In the genomic region with DNA sequence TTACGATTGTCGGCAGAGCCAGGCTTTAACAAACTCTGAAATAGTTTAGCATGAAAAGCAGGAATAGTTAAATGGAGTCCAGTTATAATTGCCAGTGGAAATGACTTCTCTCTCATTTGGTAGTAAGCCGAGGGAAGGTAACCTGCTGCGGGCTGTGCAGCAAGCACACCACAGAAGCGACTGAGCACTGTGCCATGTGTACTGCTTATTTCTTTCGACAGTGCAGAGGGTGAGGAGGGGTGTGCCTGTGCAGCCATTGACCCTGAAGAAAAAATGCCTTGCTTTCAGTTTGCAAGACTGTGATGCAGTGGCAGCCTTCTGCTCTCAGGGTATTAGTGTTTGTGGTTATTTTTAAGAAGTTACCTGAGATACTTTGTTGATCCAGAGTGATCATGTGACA, we compare ENCODE assay signal across 12 mouse cellular contexts.
DNase-seq lines count a peak whose midpoint lies in the region; ATAC-seq and TF ChIP-seq lines count a peak whose summit lies in the region.
"Had no signal": no experiment of that assay in that cellular context is flagged by ENCODE, and none has a peak within 500 bp of the region (broad histone marks: within the 10 kb centered on the region; RNA-seq: fewer than 3 reads in every experiment).

No protein-coding gene starts in this region.

- WGBS in hindbrain, embryonic 11.5 days: 57% methylated on average over 6 of the region's 6 CpGs
- WGBS in midbrain, embryonic 16.5 days: 21% methylated on average over 6 of the region's 6 CpGs

- H3K9ac ChIP-seq in hindbrain, embryonic 11.5 days (ENCODE audit: low read depth, low read length): no peak overlapping the region
- H3K9ac ChIP-seq in midbrain, embryonic 16.5 days (ENCODE audit: low read depth, low read length): no peak overlapping the region
- H3K9ac ChIP-seq: embryonic facial prominence, embryonic 15.5 days had no signal

- peak overlapping the region; percentile 75 for H3K27ac ChIP-seq in hindbrain, embryonic 11.5 days (ENCODE audit: low read depth, low read length)
- peak overlapping the region; percentile 50 for H3K27ac ChIP-seq in midbrain, embryonic 16.5 days (ENCODE audit: low read length)
- H3K27ac ChIP-seq: embryonic facial prominence, embryonic 15.5 days; stomach, postnatal 0 days had no signal

- no peak overlapping the region for H3K4me3 ChIP-seq in hindbrain, embryonic 11.5 days (ENCODE audit: low read depth, low read length)
- no peak overlapping the region for H3K4me3 ChIP-seq in midbrain, embryonic 16.5 days (ENCODE audit: low read depth, low read length)
- H3K4me3 ChIP-seq: embryonic facial prominence, embryonic 15.5 days had no signal

- no peaks in the 10 kb centered on the region for H3K36me3 ChIP-seq in hindbrain, embryonic 11.5 days (ENCODE audit: control insufficient read depth, insufficient read depth, low read length)
- no peaks in the 10 kb centered on the region for H3K36me3 ChIP-seq in midbrain, embryonic 16.5 days (ENCODE audit: control insufficient read depth, insufficient read depth, low read length)
- H3K36me3 ChIP-seq: embryonic facial prominence, embryonic 15.5 days had no signal

- no peak for TF ChIP-seq POLR2A in brain, embryonic 14.5 days (IDR thresholded peaks at IDR 0.05; ENCODE audit: borderline replicate concordance, extremely low read depth, insufficient read depth, insufficient read length, poor library complexity, severe bottlenecking)

- H3K4me2 ChIP-seq in hindbrain, embryonic 11.5 days (replicated peaks; ENCODE audit: low read depth, low read length): no peak overlapping the region
- H3K4me2 ChIP-seq in midbrain, embryonic 16.5 days (ENCODE audit: low read length): peak overlapping the region; percentile 16; the same call in 1 of the 2 replicates
- H3K4me2 ChIP-seq: embryonic facial prominence, embryonic 15.5 days had no signal

- ATAC-seq in hindbrain, embryonic 11.5 days (ENCODE audit: low FRiP score): peak; percentile 55; the same call in 1 of the 2 replicates
- ATAC-seq in midbrain, embryonic 16.5 days: peak; percentile 69
- no peak for ATAC-seq in monocyte, adult 5-6 weeks (replicated peaks; ENCODE audit: insufficient number of reproducible peaks, low FRiP score, low TSS enrichment, poor library complexity, severe bottlenecking)
- ATAC-seq in CD4-positive, CD25-positive, alpha-beta regulatory T cell, adult 4 months: no peak

- DNase-seq in brain, embryonic 14.5 days (ENCODE audit: low read depth): peak; percentile 48
- DNase-seq in embryo, embryonic 11 days: peak; percentile 11
- DNase-seq in hindbrain, embryonic 11.5 days (ENCODE audit: low spot score): peak; percentile 18
- DNase-seq in thymus, postnatal 10 days (ENCODE audit: low spot score in 2 of 2): no peak
- DNase-seq: adrenal gland, postnatal 36 days; cerebellum, adult 11 months; heart, postnatal 36 days had no signal

- H3K9me3 ChIP-seq in hindbrain, embryonic 11.5 days (ENCODE audit: control insufficient read depth, low read length): no peaks in the 10 kb centered on the region
- no peaks in the 10 kb centered on the region for H3K9me3 ChIP-seq in midbrain, embryonic 16.5 days (replicated peaks; ENCODE audit: control insufficient read depth, low read length, poor library complexity, severe bottlenecking)
- H3K9me3 ChIP-seq: embryonic facial prominence, embryonic 15.5 days had no signal

- no peaks in the 10 kb centered on the region; the same call in 1 of the 2 replicates for H3K27me3 ChIP-seq in hindbrain, embryonic 11.5 days (ENCODE audit: control insufficient read depth, insufficient read depth, low read length)
- no peaks in the 10 kb centered on the region for H3K27me3 ChIP-seq in midbrain, embryonic 16.5 days (ENCODE audit: control insufficient read depth, insufficient read depth, low read depth, low read length)
- H3K27me3 ChIP-seq: embryonic facial prominence, embryonic 15.5 days had no signal

- peaks cover 3% of the 10 kb centered on the region; the same call in 1 of the 2 replicates for H3K4me1 ChIP-seq in hindbrain, embryonic 11.5 days (replicated peaks; ENCODE audit: control insufficient read depth, insufficient read depth, low read length)
- H3K4me1 ChIP-seq in midbrain, embryonic 16.5 days (ENCODE audit: control insufficient read depth, insufficient read depth, low read length): peaks cover 14% of the 10 kb centered on the region
- H3K4me1 ChIP-seq: embryonic facial prominence, embryonic 15.5 days had no signal

- TF ChIP-seq CTCF in brain, embryonic 14.5 days (IDR thresholded peaks at IDR 0.05; ENCODE audit: borderline replicate concordance, extremely low read depth, insufficient read depth, insufficient read length): no peak

Comparison
In these comparisons a context has a peak if more than half of its experiments do, and no peak if none do; other contexts are left out.
1. DNase-seq: peak in brain, embryonic 14.5 days (single experiment), embryo, embryonic 11 days (single experiment) and hindbrain, embryonic 11.5 days (single experiment); none in thymus, postnatal 10 days (0 of 2).
2. ATAC-seq: peak in hindbrain, embryonic 11.5 days (single experiment) and midbrain, embryonic 16.5 days (single experiment); none in monocyte, adult 5-6 weeks (single experiment) and CD4-positive, CD25-positive, alpha-beta regulatory T cell, adult 4 months (single experiment).